Mouse (Mus musculus): ENCODE data around the gene Nrg4. TPM values are rescaled to one million over a fixed set of nuclear protein-coding genes. Genes with fewer than 3 reads are reported as not detected.

The Nrg4 gene
- polyA plus RNA-seq (2012; rRNA removed) = 8.3 and 11.4 TPM in 2 replicates

DNA sequence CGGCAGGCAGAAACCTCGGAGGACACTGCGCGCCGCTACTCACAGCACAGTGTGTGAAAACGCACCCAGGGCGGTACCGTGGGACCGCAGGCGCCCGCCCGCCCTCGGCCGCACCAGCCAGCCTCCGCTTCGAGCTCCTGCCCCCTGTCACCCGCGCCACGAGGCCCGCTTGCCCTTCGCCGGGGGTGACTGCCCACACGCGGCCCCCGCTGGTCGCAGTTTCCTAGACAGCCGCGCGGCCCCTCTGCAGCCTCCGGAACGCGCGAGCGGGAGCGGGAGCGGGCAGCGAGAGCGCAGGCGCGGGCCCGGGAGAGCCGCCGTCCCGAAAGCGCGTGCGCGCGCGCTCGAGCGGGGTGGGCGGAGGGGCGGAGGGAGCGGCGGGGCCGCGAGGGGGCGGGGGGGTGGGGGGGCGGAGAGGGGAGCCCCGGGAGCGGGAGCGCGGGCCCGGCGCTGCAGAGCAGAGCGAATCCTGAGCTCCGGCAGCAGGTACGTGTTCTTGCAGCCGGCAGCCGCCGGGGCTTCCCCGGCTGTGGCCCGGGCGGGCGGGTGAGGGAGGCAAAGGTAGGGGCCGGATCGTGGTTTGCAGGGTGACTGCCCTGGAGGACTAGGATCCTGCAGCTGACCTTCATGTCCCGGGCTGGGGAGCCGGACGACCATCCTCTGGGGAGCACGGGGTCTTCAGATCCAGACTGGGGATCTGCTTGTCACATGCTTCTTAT is at the start of gene Nrg4, which contains the start of gene Tmem266:
Gene Nrg4 (minus strand): TSS at position 330 of the 719 bp plus-strand sequence.
Gene Tmem266 (plus strand): TSS at position 399 of the 719 bp plus-strand sequence.
- H3K4me1 ChIP-seq (ENCODE audit: control insufficient read depth, insufficient read depth, low read length) = no peaks in the 10 kb centered on the region
- under 1% methylated on average over 57 of the region's 82 CpGs for WGBS
- no peaks in the 10 kb centered on the region for H3K36me3 ChIP-seq (ENCODE audit: control insufficient read depth, insufficient read depth, low read length)
- no peak within 1 kb of the TSS for H3K27ac ChIP-seq (ENCODE audit: insufficient read depth, low read depth, low read length)
- TF ChIP-seq CTCF (conservative IDR thresholded peaks at IDR 0.05; ENCODE audit: insufficient read depth, insufficient read length, low read depth, low read length) (no peak), POLR2A (IDR thresholded peaks at IDR 0.05; ENCODE audit: low read depth, low read length) (no peak)
- peak; percentile 71 for DNase-seq
- H3K27me3 ChIP-seq (replicated peaks; ENCODE audit: control insufficient read depth, insufficient read depth, low read length) = peaks cover 2% of the 10 kb centered on the region
- H3K4me3 ChIP-seq (ENCODE audit: insufficient read depth, low read depth, low read length) = peak within 1 kb of the TSS; percentile 73

DNA sequence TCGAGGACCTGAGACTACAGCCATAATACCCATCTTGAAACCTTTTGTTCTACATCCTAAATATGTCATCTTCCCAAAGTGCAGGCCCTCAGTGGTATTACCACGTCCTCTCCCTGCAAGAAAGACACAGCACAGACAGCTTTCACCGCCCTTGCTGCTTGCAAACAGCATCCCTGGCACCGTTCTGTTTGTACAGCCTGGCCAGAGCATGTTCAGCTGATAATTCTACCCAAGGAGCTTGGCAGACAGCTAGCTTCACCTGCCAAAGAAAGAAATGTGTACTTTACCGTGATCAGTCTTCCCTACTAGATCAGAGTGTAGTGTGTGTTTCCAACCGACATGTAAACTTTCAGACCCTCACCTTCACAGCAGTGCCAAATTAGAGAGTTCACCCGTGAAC is 45.3 kb upstream of the Nrg4 start:
- WGBS = 77% methylated on average over 7 of the region's 7 CpGs
- TF ChIP-seq CTCF (conservative IDR thresholded peaks at IDR 0.05; ENCODE audit: insufficient read depth, insufficient read length, low read depth, low read length) = no peak
- TF ChIP-seq POLR2A (IDR thresholded peaks at IDR 0.05; ENCODE audit: low read depth, low read length) = no peak
- Histone ChIP-seq H3K27me3 (replicated peaks; ENCODE audit: control insufficient read depth, insufficient read depth, low read length) (no peaks in the 10 kb centered on the region), H3K4me3 (ENCODE audit: insufficient read depth, low read depth, low read length) (no peak overlapping the region), H3K4me1 (ENCODE audit: control insufficient read depth, insufficient read depth, low read length) (no peaks in the 10 kb centered on the region), H3K36me3 (ENCODE audit: control insufficient read depth, insufficient read depth, low read length) (no peaks in the 10 kb centered on the region), H3K27ac (ENCODE audit: insufficient read depth, low read depth, low read length) (no peak overlapping the region)
- no peak for DNase-seq

DNA sequence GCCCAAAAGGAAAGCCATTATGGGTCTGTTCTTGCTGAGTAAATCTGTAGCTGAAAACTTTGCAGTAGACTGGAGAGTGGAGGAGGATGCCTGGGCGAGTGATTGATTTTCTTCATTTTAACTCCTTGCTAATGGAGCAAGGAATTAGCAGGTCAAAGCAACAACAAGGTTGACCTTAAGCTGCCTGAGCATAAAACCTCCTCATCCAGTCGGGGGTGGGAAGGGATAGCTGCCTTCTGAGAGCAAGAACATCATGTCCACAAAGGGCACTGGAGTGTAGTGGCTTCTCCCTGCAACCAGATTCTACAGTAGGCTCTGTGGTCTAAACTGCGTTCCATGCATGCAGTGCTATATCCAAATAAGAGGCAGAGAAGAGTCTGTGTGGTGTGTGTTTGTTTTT is 41.4 kb upstream of the Nrg4 start:
- TF ChIP-seq POLR2A (IDR thresholded peaks at IDR 0.05; ENCODE audit: low read depth, low read length) = no peak
- no peak for TF ChIP-seq CTCF (conservative IDR thresholded peaks at IDR 0.05; ENCODE audit: insufficient read depth, insufficient read length, low read depth, low read length)
- Histone ChIP-seq H3K4me3 (ENCODE audit: insufficient read depth, low read depth, low read length) (no peak overlapping the region), H3K27me3 (replicated peaks; ENCODE audit: control insufficient read depth, insufficient read depth, low read length) (no peaks in the 10 kb centered on the region), H3K4me1 (ENCODE audit: control insufficient read depth, insufficient read depth, low read length) (no peaks in the 10 kb centered on the region), H3K36me3 (ENCODE audit: control insufficient read depth, insufficient read depth, low read length) (no peaks in the 10 kb centered on the region), H3K27ac (ENCODE audit: insufficient read depth, low read depth, low read length) (no peak overlapping the region)
- 20% methylated on average over 3 of the region's 3 CpGs for WGBS
- no peak for DNase-seq

GRCm38 (mm10) chr9:55363707-55364106 is 37.1 kb upstream of the Nrg4 start:
- H3K4me1 ChIP-seq (ENCODE audit: control insufficient read depth, insufficient read depth, low read length) = no peaks in the 10 kb centered on the region
- no peaks in the 10 kb centered on the region for H3K36me3 ChIP-seq (ENCODE audit: control insufficient read depth, insufficient read depth, low read length)
- TF ChIP-seq CTCF (conservative IDR thresholded peaks at IDR 0.05; ENCODE audit: insufficient read depth, insufficient read length, low read depth, low read length) (no peak), POLR2A (IDR thresholded peaks at IDR 0.05; ENCODE audit: low read depth, low read length) (no peak)
- H3K4me3 ChIP-seq (ENCODE audit: insufficient read depth, low read depth, low read length) = no peak overlapping the region
- no peaks in the 10 kb centered on the region for H3K27me3 ChIP-seq (replicated peaks; ENCODE audit: control insufficient read depth, insufficient read depth, low read length)
- DNase-seq = no peak
- H3K27ac ChIP-seq (ENCODE audit: insufficient read depth, low read depth, low read length) = no peak overlapping the region

GRCm38 (mm10) chr9:55361969-55362368 is 35.3 kb upstream of the Nrg4 start:
- no peak for TF ChIP-seq POLR2A (IDR thresholded peaks at IDR 0.05; ENCODE audit: low read depth, low read length)
- TF ChIP-seq CTCF (conservative IDR thresholded peaks at IDR 0.05; ENCODE audit: insufficient read depth, insufficient read length, low read depth, low read length) = no peak
- Histone ChIP-seq H3K36me3 (ENCODE audit: control insufficient read depth, insufficient read depth, low read length) (no peaks in the 10 kb centered on the region), H3K27me3 (replicated peaks; ENCODE audit: control insufficient read depth, insufficient read depth, low read length) (no peaks in the 10 kb centered on the region), H3K4me1 (ENCODE audit: control insufficient read depth, insufficient read depth, low read length) (no peaks in the 10 kb centered on the region), H3K27ac (ENCODE audit: insufficient read depth, low read depth, low read length) (no peak overlapping the region), H3K4me3 (ENCODE audit: insufficient read depth, low read depth, low read length) (no peak overlapping the region)
- DNase-seq = no peak
- 31% methylated on average over 5 of the region's 5 CpGs for WGBS

DNA sequence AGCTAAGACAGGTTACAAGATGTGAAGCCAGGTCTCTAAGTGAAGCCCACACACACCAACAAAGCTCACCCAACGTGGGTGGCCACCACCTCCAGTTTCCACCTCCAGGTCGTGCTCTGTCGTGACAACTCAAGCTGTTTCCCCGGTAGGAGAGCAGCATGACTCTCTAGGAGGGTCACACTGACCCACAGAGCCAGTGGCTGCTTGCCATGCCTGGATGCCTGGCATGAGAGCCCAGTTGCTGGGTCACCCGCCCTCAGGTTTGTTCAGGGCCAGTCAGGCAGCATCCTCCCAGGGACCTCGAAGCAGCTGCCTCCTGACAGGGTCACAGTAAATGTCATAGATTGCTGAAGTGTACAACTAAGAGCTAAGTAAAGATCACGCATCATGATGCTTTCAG is 34.2 kb upstream of the Nrg4 start:
- Histone ChIP-seq H3K27ac (ENCODE audit: insufficient read depth, low read depth, low read length) (no peak overlapping the region), H3K4me3 (ENCODE audit: insufficient read depth, low read depth, low read length) (no peak overlapping the region), H3K27me3 (replicated peaks; ENCODE audit: control insufficient read depth, insufficient read depth, low read length) (no peaks in the 10 kb centered on the region), H3K36me3 (ENCODE audit: control insufficient read depth, insufficient read depth, low read length) (no peaks in the 10 kb centered on the region), H3K4me1 (ENCODE audit: control insufficient read depth, insufficient read depth, low read length) (no peaks in the 10 kb centered on the region)
- WGBS = 31% methylated on average over 7 of the region's 7 CpGs
- DNase-seq = no peak
- no peak for TF ChIP-seq POLR2A (IDR thresholded peaks at IDR 0.05; ENCODE audit: low read depth, low read length)
- no peak for TF ChIP-seq CTCF (conservative IDR thresholded peaks at IDR 0.05; ENCODE audit: insufficient read depth, insufficient read length, low read depth, low read length)

GRCm38 (mm10) chr9:55360372-55360771 is 33.7 kb upstream of the Nrg4 start:
- H3K27ac ChIP-seq (ENCODE audit: insufficient read depth, low read depth, low read length) = no peak overlapping the region
- no peaks in the 10 kb centered on the region for H3K36me3 ChIP-seq (ENCODE audit: control insufficient read depth, insufficient read depth, low read length)
- TF ChIP-seq POLR2A (IDR thresholded peaks at IDR 0.05; ENCODE audit: low read depth, low read length) (no peak), CTCF (conservative IDR thresholded peaks at IDR 0.05; ENCODE audit: insufficient read depth, insufficient read length, low read depth, low read length) (no peak)
- H3K4me3 ChIP-seq (ENCODE audit: insufficient read depth, low read depth, low read length) = no peak overlapping the region
- no peak for DNase-seq
- no peaks in the 10 kb centered on the region for H3K4me1 ChIP-seq (ENCODE audit: control insufficient read depth, insufficient read depth, low read length)
- WGBS = 62% methylated on average over 3 of the region's 3 CpGs
- H3K27me3 ChIP-seq (replicated peaks; ENCODE audit: control insufficient read depth, insufficient read depth, low read length) = no peaks in the 10 kb centered on the region

Measured in kidney, adult 2 months (tissue).